Mouse (Mus musculus) lung, adult 2 months (tissue): ENCODE measurements around the gene Shisal1. TPM values are rescaled to one million over a fixed set of nuclear protein-coding genes. Genes with fewer than 3 reads are reported as not detected.

Experiments used
- DNase-seq: peaks from one replicate; pipeline ENCODE4 v3.0.0; 2022
- H3K4me1 ChIP-seq: fragments of 200-500 bp; 2 replicates; pipeline ENCODE4 v1.6.1; 2011; ENCODE audit warnings: low read length; ENCODE audit not compliant: control insufficient read depth, insufficient read depth
- H3K4me3 ChIP-seq: fragments of 200-500 bp; replicated peaks from 2 replicates; pipeline ENCODE3; 2011; ENCODE audit warnings: low read depth, mild to moderate bottlenecking, control low read depth, low read length; ENCODE audit errors: extremely low read depth
- CTCF ChIP-seq: fragments of 200-500 bp; IDR thresholded peaks from 2 replicates; pipeline ENCODE4 v1.5.1; 2011; ENCODE audit warnings: mild to moderate bottlenecking, low read length, control low read depth; ENCODE audit not compliant: insufficient read depth
- POLR2A ChIP-seq: fragments of 200-500 bp; IDR thresholded peaks from 2 replicates; pipeline ENCODE4 v1.6.1; 2011; ENCODE audit warnings: low read depth, mild to moderate bottlenecking, control low read depth, low read length, borderline replicate concordance; ENCODE audit errors: extremely low read depth
- WGBS: fragments of 180-500 bp; shearing (Covaris S2); methylation state at CpG from one replicate; pipeline ENCODE4 v1.1.7; 2018; 5-methylcytosine and 5-hydroxymethylcytosine counted together
- polyA plus RNA-seq: library from polyadenylated mRNA; depleted of rRNA; stranded (reverse); fragments of >200 nt; gene quantifications from 2 replicates; pipeline ENCODE4 v1.2.3, GENCODE M21; 2012

The Shisal1 gene
- polyA plus RNA-seq, 1 experiment, result 9.4 TPM

GRCm38 (mm10) chr15:84385995-84386565 lies 60.8 kb downstream of the Shisal1 start:
- 82% methylated on average over 8 of the region's 8 CpGs for WGBS
- Histone ChIP-seq H3K4me1 (no peaks in the 10 kb centered on the region), H3K4me3 (no peak overlapping the region)
- TF ChIP-seq POLR2A, result no peak
- no peak for TF ChIP-seq CTCF
- DNase-seq, result no peak

- no peak for DNase-seq
- TF ChIP-seq CTCF, result no peak
- TF ChIP-seq POLR2A, result no peak
- no peaks in the 10 kb centered on the region for H3K4me1 ChIP-seq
- no peak overlapping the region for H3K4me3 ChIP-seq
- WGBS, result 85% methylated on average over 9 of the region's 9 CpGs
Measured at GRCm38 (mm10) chr15:84384066-84384465, 62.8 kb downstream of the Shisal1 start.

DNA sequence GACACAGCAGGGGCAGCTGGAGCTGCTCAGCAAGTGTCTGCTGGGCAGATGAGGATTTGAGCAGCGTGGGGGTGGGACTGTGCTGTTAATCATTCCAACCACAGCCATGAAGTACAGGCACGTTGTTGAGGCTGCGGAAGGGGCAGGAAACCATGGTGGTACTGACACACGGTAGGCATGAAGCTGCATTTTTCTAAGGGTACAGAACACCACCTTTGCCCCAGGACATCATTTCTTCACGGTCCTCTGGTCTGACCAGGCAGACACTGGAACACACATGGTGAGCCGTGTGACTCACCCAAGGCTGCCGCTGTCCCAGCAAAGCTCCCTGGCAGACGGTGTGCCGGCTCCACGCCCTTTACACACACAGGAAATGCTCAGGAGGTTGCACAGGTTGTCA lies 66.7 kb downstream of the Shisal1 start:
- DNase-seq, result no peak
- TF ChIP-seq POLR2A, result no peak
- TF ChIP-seq CTCF, result no peak
- no peaks in the 10 kb centered on the region for H3K4me1 ChIP-seq
- WGBS, result 46% methylated on average over 10 of the region's 10 CpGs
- H3K4me3 ChIP-seq, result no peak overlapping the region

GRCm38 (mm10) chr15:84378734-84379133 lies 68.2 kb downstream of the Shisal1 start:
- WGBS, result 75% methylated on average over 9 of the region's 9 CpGs
- Histone ChIP-seq H3K4me3 (no peak overlapping the region), H3K4me1 (no peaks in the 10 kb centered on the region)
- TF ChIP-seq POLR2A (no peak), CTCF (no peak)
- DNase-seq, result no peak

GRCm38 (mm10) chr15:84372801-84373200 lies 74.1 kb downstream of the Shisal1 start:
- Histone ChIP-seq H3K4me3 (no peak overlapping the region), H3K4me1 (no peaks in the 10 kb centered on the region)
- DNase-seq, result no peak
- WGBS, result 49% methylated on average over 5 of the region's 5 CpGs
- TF ChIP-seq POLR2A, result no peak
- no peak for TF ChIP-seq CTCF

GRCm38 (mm10) chr15:84367402-84367801 lies 79.5 kb downstream of the Shisal1 start:
- H3K4me1 ChIP-seq, result no peaks in the 10 kb centered on the region
- TF ChIP-seq POLR2A (no peak), CTCF (no peak)
- WGBS, result 74% methylated on average over 8 of the region's 8 CpGs
- H3K4me3 ChIP-seq, result no peak overlapping the region
- DNase-seq, result no peak

- DNase-seq, result no peak
- Histone ChIP-seq H3K4me3 (no peak overlapping the region), H3K4me1 (no peaks in the 10 kb centered on the region)
- no peak for TF ChIP-seq CTCF
- no peak for TF ChIP-seq POLR2A
- WGBS, result 85% methylated on average over 10 of the region's 10 CpGs
Measured at GRCm38 (mm10) chr15:84366574-84366989, 80.3 kb downstream of the Shisal1 start.

- no peak for DNase-seq
- H3K4me3 ChIP-seq, result no peak overlapping the region
- WGBS, result 54% methylated on average over 17 of the region's 17 CpGs
- H3K4me1 ChIP-seq, result no peaks in the 10 kb centered on the region
- TF ChIP-seq POLR2A (no peak), CTCF (no peak)
Measured at GRCm38 (mm10) chr15:84365675-84366381, 81.1 kb downstream of the Shisal1 start.

DNA sequence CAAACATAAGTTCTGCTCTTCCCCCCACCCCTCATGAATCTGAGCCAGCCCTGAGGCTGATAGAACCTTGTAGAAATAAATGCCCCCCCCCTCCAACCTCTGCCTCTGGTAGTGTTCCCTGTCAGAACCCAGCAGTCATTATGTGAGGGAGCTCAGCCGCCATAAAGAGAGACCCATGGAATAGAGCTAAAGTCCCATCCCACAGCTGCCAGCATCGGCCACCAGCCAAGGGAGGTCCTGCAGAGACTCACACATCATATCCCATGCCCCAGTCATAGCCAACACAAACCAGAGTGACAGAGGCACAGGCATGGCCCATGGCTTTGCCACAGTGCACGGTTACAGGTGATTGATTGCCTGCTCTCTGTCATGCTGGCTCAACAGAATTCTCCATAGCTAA lies 82.2 kb downstream of the Shisal1 start:
- Histone ChIP-seq H3K4me1 (no peaks in the 10 kb centered on the region), H3K4me3 (no peak overlapping the region)
- WGBS, result 77% methylated on average over 3 of the region's 3 CpGs
- DNase-seq, result no peak
- TF ChIP-seq POLR2A (no peak), CTCF (no peak)

DNA sequence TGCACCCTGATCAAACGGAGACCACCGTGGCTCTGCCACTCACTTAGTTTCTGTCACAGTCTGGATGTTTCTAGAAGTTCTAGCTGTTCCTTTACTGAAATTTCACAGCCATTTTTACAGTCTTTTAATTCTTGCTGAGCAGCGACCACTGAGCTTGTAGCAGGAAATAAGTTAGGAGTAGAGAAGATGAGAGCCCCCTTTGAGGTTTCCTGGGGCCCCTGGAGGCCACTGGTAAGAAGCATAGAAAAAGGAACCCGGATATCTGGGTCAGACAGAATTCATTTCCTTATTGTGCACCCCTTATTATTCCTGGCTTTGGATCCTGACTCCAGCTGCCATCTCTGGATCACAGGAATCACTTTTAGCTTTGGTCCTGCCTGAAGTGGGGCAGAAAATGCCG lies 91.8 kb downstream of the Shisal1 start:
- 61% methylated on average over 5 of the region's 5 CpGs for WGBS
- Histone ChIP-seq H3K4me1 (no peaks in the 10 kb centered on the region), H3K4me3 (no peak overlapping the region)
- no peak for DNase-seq
- TF ChIP-seq CTCF, result no peak
- TF ChIP-seq POLR2A, result no peak
